Mouse (Mus musculus): ENCODE data around the gene Pigo. TPM values are rescaled to one million over a fixed set of nuclear protein-coding genes. Genes with fewer than 3 reads are reported as not detected.

The Pigo gene
- total RNA-seq (2021), result 1 to 10 TPM; 6.2 to 7.7 TPM
- long read RNA-seq, experiment 1, partial matches to known transcripts, result 0 of 8 reads
- long read RNA-seq, experiment 1, other reads (novel, unspliced or antisense), result 8 of 8 reads
- long read RNA-seq, experiment 2, full-length matches to known transcripts, result 1 of 7 reads
- long read RNA-seq, experiment 2, partial matches to known transcripts, result 3 of 7 reads
- long read RNA-seq, experiment 2, other reads (novel, unspliced or antisense), result 3 of 7 reads

DNA sequence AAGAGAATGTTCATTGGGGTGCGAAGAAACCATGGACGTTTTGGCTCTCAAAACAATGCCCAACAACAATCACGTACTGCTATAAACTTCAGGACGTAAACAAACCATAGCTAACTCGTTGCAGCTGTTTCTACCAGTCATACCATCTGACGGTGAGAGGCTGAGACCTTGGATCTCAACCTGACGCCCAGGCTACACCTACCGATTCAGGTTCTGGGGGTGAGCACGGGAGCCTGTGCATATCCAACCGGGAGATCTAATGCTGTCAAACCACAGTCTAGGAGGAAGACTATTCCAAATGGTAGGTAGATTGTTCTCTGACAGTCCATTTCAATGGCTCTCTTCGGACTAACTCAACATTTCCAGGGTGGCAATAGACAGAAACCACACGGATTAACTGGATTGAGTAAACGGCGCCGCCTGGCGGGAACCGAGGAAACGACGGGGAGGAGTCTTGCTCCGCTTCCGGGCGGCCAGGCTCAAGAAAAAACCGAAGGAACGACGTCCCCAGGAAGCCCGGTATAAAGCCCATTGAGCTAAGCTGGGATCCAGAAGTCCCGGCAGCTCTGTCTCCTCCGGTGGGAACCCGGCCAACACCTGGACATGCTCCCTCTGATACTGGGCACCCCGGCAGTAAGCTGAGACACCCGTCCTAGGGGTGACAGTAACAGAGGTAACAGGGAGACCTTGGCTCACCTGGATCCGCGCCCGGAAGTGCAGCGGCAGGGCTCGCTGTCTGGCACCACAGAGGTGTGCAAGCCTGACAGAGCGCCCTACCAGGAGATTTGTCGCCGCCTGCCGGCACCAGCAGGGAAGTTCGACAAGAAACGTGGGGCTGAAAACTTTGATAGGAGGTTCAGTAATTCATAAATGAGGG, at the start of gene Pigo:
Gene Pigo (minus strand): TSS at position 736 of the 877 bp plus-strand sequence.
- peak; percentile 94 for DNase-seq (ENCODE audit: low spot score)

DNA sequence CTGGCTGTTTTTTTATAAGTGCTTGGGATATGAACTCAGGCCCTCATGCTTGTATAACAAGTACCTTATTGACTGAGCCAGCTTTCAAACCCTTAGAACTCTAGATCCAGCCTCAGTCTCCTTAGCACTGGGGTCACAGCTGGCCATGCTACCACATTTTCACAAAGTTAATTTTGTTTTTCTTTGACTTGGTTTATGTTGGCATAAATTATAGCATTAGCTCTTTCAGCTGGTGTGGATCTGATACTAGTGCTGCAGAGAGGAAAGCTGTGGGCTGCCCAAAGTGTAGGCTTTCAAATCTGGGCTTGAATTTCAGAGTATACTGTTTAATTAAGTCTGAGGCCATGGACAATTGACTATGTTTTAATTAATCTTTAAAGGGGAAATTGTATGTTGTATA, 49.3 kb upstream of the Pigo start:
- DNase-seq (ENCODE audit: low spot score), result no peak

DNA sequence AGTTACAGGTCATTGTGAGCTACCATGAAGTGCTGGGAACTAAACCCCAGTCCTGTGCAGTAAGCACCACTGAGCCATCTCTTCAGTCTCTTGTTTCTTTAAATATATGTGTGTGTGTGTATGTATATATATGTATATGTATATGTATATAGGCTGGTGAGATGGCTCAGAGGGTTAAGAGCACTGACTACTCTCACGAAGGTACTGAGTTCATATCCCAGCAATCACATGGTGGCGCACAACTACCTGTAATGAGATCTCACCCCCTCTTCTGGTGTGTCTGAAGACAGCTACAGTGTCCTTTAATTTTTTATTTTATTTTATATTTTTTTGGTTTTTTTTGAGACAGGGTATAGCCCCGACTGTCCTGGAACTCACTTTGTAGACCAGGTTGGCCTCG, 39.9 kb upstream of the Pigo start:
- no peak for DNase-seq (ENCODE audit: low spot score)

DNA sequence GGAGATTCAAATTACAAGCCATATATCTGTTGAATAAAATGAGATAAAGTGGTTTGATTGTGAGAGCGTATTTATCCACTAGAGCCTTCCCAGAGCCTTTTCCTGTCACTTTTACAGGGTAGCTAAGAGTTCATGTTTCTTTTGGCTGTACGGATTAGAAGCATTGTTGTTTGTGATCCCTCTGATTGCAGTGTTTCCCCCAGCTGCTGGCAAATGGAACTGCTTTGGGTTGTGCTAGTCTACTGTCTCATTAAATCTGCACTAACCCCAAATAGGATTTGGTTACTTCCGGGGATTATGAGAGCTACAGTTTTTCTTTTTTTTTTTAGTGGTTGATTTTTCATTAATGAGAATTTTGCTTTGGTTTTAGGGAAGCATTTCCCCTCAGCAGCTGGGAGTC, 34.7 kb upstream of the Pigo start:
- DNase-seq (ENCODE audit: low spot score), result no peak

DNA sequence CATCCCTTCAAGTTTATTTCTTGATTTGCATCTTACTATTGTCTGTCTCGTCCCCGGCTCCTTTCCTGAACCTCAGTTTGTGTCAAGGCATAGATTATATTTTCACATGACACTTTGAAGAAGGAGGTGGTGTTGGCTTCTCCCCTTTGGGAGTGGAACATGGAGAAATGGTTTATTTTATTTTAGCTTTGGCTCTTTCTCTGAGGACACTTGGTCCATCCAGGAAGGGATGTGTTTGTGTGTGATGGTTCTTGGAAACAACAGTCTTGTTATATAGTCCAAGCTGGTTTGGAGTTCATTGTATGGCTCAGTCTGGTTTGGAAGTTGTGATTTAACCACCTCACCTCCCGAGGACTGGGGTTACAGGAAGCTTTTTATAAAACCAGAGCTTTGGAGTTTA, 34.1 kb upstream of the Pigo start:
- no peak for DNase-seq (ENCODE audit: low spot score)

DNA sequence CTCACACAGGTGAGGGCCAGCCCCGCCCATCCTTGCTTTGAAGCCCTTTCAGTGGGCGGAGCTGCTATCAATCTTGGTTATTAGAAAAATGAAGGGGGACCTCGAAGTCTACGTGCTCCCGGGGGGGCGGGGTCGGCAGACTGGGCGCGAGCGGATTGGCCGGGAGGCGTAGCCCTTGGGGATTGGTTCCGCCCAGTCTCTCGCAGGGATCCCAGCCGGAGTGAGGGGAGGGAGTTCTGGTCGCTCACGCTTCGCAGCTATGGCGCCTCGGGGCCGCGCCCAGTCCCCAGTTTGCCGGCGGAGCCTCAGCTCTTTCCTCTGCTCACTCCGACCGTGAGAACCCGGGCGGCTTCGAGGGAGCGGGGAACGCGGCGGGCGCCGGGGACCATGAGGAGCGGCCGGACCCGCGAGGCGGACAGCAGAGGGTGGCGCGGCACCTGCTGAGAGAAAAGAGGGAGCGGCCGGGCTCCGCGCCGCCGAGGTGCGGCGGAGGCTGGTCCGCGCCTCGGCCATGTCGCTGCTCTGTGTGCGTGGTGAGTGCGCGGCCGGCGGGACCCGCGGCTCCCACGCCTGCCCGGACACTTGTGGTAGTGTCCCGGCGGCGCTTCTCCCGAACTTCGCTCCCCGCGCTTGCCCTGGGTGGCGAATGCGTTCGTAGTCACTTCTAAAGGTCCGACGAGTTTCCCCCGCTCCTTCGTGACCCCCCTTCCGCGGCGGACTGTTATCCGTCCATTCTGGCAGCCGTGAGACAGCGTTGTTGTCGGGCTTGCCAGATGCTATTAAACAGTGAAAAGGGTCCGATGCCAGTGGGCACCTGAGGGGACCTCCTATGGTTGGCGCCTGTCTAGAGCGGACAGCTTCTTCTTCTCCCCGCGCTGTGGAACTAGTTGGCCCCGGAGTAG, 33.4 kb upstream of the Pigo start, which contains the start of gene Unc13b:
Gene Unc13b (plus strand): TSS at position 201 of the 902 bp plus-strand sequence.
- DNase-seq (ENCODE audit: low spot score), result peak; percentile 81

DNA sequence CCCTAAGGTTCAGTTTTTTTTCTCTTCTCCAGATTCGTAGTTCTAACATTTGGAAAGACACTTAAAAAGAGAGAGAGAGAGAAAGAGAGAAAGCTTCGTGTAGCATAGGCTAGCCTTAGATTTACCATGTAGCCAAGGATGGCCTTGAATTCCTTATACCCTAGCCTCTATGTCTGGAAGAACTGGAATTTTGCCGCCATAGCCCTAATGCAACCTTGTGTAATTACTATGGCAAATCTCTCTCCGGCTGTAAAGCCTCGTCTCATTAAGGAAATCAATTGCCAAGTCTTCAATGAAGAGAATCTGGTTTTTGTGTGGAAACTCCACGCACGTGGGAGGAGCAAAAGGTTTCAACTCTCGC, 32.8 kb upstream of the Pigo start:
- DNase-seq (ENCODE audit: low spot score), result no peak

DNA sequence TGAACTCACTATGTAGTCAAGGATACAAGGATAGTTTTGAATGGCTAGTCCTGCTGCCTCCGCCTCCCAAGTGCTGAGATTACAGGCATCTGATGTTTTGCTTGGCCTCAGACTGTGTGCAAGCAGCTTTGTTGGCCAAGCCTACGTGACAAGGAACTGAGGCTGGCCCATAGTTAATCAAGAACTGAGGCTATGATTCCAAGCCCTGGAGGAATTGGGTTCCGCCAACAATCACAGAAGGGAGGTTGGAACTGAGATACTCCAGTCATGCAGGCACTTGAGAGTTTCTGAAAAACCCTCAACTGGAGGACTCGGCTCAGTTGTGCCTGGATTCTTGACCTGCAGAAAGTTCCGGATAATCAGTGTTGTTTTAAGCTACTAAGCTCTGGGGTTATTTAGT, 32.0 kb upstream of the Pigo start:
- no peak for DNase-seq (ENCODE audit: low spot score)

DNA sequence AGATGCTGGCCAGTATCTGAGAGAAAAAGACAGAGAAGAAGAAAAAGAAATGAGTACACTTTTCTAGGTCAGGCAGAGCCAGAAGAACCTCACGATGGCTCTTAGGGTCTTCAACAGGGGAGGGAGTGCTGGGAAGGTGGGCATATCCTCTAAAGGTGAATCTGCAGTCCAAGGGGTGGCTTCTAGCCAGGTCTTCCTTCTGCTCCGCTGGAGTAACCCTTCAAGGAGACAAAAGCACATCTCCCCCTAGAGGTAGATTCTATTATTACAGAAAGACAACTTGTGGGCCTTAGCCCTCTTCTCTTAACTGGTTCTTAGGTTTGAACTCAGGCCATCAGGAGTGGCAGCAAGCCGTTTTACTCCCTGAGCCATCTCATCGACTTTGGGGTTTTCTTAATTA, 27.0 kb upstream of the Pigo start:
- DNase-seq (ENCODE audit: low spot score), result peak; percentile 60

DNA sequence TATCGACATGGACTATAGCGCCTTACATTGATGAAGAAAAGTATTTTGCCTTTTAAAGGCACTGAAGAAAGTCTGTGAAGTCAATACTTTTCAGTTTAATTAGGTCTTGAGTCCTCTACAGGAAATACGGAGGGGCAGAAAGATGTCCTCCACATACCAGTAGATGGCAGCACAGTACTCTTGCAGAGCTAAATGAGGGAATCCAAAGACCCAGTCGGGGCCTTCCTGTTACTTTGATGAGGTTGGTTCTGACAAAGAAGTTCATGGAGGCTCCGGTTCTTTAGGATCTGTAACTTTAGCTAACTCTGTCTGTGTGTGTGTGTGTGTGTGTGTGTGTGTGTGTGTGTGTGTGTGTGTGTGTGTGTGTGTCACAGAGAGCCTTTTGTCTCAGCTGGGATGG, 21.6 kb upstream of the Pigo start:
- peak; percentile 87 for DNase-seq (ENCODE audit: low spot score)

DNA sequence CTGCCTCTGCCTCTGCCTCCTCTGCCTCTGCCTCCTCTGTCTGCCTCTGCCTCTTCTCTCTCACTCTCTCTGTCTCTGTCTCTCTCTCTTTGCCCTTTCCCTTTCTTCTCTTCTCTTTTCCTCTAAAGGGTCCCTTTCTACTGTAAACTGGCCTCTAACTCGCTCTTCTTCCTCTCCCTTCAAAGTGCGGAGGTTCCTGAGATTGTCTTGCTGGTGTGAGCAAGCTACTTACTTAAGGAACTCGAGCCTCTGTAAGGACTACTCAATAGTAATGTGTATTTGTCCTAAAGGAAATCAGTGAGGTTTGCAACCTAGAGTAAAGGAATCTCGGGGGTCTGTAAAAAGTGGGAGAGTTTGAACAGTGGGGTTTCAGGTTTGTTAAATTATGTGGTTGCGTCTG, 21.0 kb upstream of the Pigo start:
- DNase-seq (ENCODE audit: low spot score), result no peak

DNA sequence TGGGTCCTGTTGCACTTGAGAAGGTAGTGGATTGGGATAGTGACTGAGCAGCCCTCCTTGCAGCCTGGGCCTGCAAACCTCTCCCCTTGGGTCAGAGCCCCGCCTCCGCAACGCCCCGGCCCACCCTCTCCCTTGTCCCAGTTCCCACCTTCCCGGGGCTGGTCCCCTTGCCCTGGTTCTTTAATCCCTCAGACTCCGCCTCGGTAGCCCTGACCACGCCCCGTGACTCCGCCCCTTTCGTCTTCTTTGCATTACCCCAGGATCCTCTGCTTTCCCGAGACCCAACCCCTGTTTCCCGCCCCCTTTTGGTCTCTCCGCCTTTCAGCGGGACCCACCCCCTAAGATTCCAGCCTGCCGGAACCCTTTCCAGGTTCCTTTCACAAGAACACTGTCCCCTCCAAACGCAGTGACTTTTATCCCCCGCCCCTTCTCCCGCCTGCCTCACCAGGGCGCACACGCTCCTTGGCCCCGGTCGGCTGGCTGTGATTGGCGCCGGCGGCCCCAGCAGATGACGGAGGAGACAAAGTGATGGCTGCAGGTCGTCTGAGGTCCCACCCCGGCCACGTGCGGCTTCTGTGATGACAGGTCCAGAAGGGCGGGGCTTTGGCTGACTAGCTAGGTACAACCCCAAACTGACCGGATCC, 20.2 kb upstream of the Pigo start, which contains the start of gene Fam214b:
Gene Fam214b (minus strand): TSS at position 562 of the 644 bp plus-strand sequence.
- DNase-seq (ENCODE audit: low spot score), result peak; percentile 99

DNA sequence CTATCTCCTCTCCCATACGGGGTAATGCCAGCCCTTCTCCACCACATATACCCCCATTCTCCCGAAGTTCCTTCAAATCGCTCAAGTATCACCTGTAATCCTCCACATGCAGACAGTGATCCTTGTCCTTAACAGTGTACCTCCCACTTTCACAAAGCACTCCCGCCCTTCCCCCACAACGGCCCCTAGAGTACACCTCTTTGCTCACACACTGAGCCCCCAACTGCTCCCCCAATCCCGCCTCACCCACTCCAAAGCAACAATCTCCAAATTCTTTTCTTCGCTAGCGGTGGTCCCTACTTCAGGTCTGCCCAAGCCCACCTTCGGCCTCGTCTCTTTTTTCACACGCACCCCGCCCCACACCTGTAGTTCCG, 19.7 kb upstream of the Pigo start:
- no peak for DNase-seq (ENCODE audit: low spot score)

DNA sequence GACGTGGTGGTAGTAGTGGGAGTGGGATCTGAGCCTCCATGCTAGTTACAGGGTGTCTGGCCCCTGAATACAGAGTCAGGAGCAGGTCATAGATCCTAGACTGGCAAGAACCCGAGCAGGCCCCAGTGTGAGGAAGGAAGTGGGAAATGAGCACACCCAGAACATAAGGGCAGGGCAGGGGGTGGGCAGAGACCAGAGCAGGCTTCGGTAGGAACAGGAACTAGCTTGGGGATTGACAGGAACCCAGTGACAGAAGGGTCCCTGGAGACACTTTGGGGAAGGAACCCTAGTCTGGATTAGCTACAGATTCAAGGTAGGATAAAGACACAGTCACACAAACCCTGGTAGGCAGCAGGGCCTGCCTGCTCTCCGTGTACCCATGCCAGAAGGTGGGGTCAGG, 19.1 kb upstream of the Pigo start:
- no peak for DNase-seq (ENCODE audit: low spot score)

DNA sequence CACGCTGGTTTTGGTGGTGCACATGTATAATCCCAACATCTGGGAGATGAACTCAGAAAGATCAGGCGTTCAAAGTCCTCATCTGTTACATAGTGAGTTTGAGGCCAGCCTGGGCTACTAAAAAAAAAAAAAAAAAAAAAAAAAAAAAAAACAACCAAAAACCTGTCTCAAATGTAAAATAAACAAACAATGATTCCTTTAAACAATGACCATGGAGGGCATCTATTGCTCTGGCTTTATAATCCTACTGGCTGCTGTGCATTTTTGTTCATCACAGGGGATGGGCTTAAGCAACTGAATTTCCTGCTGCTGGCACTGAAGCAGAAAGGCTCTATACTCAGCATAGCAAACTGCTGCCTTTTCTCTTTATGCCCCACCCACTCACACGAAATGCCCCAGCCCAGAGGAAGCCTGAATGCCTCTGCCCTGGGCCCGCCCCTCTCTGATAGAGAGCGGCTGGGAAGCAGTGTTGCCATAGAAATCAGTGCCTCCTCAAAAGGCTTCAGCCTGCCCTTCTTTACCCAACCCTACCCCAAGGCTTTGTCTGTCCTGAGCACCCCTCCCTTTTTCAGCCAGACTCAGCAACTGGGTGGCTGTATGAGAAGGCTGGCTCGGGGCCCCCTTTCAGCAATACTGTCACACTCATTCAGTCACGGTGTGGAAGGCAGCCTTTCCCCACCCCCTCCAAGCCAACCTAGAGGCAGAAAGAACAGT, 18.2 kb upstream of the Pigo start:
- DNase-seq (ENCODE audit: low spot score), result no peak

DNA sequence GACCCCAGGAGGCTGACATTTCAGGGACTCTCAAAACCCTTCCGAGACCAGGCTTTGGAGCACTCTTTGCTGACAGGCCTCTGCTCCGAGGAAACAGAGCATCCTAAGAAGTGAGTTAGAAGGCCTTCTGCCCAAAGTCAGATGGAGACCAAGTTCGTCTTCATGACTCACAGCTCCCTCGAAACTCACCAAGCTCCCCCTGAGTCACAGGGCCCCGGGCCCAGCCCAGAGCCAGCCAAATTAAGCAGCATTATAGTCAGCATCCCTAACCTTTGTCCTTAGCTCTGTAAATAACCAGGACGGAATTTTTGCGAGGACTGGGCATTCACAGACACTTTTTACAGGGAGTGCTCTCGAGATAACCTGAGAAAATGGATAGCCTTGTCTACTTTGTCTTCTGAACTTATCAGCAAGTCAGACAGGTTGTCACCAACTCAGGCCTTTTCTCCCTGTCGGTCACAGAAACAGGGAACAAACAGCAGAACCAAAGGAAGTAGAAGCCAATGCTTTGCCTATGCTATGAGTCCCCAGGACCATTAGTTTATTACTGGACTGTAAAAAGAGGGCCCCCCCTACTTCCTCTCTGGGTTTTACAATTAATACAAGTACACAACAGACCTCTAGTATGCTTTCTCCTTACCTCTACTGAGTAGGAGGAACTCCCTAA, 15.4 kb upstream of the Pigo start:
- no peak for DNase-seq (ENCODE audit: low spot score)

DNA sequence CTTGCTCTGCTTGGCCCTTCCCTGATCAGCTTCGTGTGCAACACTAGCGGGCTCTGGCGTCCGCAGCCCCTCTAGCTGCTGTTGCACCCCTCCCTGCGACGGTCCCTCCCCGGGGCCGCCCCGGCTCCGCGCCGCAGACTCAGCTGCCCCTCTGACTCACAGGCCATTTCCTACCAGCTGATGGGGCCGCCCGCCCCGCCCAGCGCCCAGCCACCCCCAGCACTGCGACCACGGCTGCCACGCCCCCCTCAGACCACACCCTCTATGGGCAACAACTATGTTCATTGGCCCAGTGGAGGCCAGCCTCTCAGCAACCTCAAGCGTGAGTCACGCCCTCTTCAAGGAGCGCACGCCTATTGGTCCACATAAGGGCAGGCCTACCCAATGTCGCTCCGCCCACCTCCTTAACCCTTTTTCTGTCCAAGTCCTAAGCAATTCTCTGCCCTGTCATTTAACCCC, 14.5 kb upstream of the Pigo start:
- DNase-seq (ENCODE audit: low spot score), result peak; percentile 97

DNA sequence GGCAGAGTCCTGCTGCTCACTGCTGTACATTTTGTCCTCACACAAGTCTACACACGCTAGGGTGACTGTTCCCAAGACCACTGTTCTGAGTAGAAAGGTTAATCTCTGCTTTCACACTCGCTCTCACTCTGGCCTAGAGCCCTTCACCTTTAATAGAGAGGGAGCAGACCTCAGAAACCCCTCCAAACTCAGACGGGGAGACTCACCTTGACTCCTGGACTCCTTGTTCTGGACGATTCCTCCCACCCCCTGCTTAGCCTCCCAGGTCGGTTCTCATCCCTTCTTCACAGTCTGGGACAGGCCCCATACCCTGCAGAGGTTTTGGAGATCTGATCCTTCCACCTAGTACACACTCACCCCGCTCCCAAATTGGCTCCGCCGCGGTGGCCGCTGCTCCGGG, 14.0 kb upstream of the Pigo start:
- DNase-seq (ENCODE audit: low spot score), result no peak

DNA sequence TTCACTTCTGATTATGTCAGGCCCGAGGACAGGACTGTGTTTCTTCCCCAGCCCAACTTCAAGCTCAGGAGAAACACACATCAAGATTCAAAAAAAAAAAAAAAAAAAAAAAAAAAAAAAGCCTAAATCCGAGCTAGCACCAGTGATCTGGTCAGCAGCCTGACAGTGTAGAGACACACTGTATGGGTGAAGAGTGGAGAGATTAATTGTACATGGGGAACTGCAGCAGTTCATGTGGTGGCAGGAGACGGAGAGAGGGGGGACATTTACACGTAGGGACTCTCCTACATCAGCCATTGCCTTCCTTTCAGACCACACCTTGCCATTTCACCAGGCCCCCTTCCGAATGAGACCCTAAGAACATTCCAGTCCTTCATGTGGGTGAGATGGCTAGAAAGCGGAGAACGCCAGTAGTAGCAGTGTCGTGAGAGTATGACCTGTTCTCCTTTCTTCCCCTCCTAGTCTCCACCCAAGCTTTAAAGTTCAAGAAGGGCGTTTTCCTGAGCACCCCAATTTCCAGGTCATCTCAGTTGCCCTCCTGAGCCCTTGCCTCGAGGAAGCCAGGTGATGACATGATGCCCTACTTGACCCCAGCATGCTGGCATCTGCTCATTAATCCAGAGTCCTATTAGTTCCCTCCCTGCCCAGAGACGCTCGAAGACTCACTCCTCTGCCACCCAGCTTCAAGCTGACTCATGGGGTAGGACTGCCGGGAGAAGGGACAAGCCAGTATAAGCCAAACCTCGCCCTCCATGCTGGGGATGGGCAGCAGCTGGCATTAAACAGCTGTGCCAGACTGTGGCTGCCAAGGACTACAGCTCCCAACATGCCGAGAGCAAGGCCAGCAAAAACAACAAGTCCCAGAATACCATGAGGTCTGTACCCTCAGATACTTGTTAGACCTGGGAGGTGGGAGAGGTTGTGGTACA, 13.2 kb upstream of the Pigo start:
- no peak for DNase-seq (ENCODE audit: low spot score)
